Mouse (Mus musculus): ENCODE measurements around the gene Acin1.

Gene Acin1

DNA sequence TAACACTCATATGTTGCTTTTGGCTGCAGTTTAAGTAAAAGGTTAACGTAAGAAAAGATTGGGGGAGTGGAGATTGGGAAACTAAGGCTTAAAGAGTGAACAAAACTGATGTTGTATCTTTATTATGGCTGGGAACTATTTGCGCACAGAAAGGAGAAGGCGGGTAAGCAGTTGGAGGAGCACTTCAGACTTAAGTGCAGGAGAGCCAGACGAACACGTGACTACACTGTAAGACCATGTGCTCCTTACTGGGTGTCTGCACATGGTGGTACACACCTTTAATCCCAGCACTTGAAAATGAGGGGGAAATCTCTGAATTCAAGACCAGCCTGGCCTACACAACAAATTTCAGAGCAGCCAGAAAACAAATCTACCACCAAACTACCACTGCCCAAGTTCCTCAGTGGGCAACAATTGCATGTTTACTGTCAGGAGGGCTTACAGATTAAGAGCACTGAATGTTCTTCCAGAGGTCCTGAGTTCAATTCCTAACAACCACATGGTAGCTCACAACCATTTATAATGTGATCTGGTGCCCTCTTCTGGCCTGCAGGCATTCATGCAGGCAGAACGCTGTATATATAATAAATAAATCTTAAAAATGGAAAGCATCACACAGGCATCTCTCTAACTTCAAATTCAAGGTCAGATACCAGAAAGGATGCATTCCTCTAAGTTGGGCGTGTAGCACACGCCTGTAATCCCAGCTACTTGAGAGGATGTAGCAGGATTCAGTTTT lies 39.7 kb downstream of the Acin1 start:
- in situ Hi-C loops (cut with MboI; ENCODE audit: unreplicated experiment in 2 of 2) = loop anchor here (5.0 to 25.0 kb wide), 5 partner anchors 122 to 590 kb away; partner anchors contain the start of gene Mrpl52 (in 1 of the 2)

GRCm38 (mm10) chr14:54646455-54646854 lies 40.3 kb downstream of the Acin1 start:
- in situ Hi-C loops (cut with MboI; ENCODE audit: unreplicated experiment in 2 of 2) = loop anchor here (5.0 to 25.0 kb wide), 5 partner anchors 122 to 589 kb away; partner anchors contain the start of gene Mrpl52 (in 1 of the 2)

- in situ Hi-C loops (cut with MboI; ENCODE audit: unreplicated experiment in 2 of 2) = loop anchor here (10.0 to 25.0 kb wide), 3 partner anchors 119 to 582 kb away; partner anchors contain the start of gene Mrpl52 (in 1 of the 2)
Observed at GRCm38 (mm10) chr14:54644294-54644693, 42.4 kb downstream of the Acin1 start.

GRCm38 (mm10) chr14:54643011-54643410 lies 43.7 kb downstream of the Acin1 start:
- in situ Hi-C loops (cut with MboI; ENCODE audit: unreplicated experiment in 2 of 2) = loop anchor here (10.0 to 25.0 kb wide), 3 partner anchors 118 to 581 kb away; partner anchors contain the start of gene Mrpl52 (in 1 of the 2)

DNA sequence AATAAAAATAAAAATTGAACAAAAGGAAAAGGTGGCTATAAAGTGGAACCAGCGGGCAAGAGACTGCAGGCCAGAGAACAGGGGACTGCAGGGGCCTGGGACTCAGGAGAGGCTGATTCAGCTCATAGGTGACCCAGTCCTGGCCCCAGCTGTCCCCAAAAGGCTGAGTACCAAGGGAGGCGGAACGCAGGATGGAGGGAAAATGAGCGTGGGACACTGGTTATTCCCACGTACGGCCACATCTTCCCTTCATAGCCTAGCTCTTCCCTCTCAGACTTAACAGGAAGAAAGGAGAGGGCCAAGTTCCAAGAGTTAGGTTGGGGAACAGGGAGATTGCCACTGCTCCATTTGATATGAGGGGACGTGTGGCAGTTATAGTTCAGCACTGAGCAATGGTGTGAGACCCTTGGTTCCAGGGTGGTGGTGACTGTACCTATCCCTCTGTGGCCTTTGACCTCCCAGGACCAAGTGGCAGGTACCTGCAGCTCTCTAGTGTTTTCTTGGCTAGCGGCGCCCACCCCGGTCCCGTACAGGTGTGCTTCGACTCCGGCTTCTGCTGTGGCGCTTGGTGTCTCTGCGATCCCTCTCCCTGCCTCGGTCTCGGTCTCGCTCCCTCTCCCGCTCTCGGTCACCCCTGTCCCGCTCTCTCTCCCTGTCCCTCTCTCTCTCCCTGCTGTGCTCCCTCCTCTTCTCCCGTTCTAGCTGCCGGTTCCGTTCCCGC lies 44.3 kb downstream of the Acin1 start:
- in situ Hi-C loops (cut with MboI; ENCODE audit: unreplicated experiment in 2 of 2) = loop anchor here (10.0 to 25.0 kb wide), 3 partner anchors 118 to 580 kb away; partner anchors contain the start of gene Mrpl52 (in 1 of the 2)

DNA sequence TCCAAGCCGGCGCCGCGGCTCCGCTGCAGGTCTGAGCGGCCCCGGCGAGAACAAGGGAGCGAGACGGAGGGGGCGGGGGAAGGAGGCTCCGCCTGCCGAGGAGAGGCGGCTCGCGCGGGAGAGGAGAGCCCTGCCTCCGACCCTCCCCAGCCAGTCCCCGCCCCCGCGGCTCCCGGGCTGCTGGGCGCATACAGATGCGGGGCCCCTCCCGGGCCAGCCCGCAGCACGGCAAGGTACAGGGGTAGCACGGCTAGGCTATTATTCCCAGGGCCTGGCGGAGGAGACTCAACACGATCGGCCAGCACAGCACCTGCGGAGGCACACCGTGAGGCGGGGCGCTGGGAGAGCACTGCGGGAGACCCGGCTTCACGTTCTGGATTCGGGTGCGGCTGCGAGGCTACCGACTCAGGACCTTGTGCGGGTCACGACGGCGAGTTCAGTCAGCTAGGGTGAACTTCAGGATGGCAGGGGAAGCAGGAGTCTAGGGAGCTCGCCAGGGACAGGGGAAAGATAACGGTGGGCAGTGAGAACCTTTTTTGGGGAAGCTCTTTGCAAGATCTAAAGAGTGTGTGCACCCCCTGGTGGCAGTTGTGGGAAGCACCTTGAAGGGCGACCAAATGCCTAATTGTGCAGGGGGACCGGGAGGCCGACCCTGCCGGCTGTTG lies 45.3 kb downstream of the Acin1 start, which contains the start of gene Cdh24:
TSS of gene Cdh24 (minus strand) at position 60 of the 665 bp plus-strand sequence.
- in situ Hi-C loops (cut with MboI; ENCODE audit: unreplicated experiment in 2 of 2) = loop anchor here (10.0 to 25.0 kb wide), 3 partner anchors 117 to 579 kb away; partner anchors contain the start of gene Mrpl52 (in 1 of the 2)

DNA sequence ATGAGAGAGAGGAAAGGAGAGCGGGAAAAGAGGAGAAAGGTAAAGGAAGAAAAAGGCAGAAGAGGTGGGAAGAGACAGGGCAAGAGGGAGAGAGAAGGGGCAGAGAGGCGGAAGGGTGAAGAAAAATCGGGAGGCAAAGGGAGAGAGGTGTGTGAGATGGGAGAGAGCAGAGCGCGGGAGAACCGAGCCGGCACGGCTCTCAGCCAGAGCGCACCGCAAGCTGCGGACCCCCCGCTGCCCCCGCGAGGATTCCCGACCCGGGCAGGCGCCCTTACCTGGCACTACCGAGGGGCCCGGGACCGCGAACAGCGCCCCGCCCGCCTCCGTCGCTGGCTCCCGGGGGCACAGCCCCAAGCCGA lies 45.8 kb downstream of the Acin1 start, which contains the start of gene Gm17606:
TSS of gene Gm17606 (plus strand) at position 7 of the 359 bp plus-strand sequence.
- in situ Hi-C loops (cut with MboI; ENCODE audit: unreplicated experiment in 2 of 2) = loop anchor here (10.0 to 25.0 kb wide), 3 partner anchors 116 to 579 kb away; partner anchors contain the start of gene Mrpl52 (in 1 of the 2)

DNA sequence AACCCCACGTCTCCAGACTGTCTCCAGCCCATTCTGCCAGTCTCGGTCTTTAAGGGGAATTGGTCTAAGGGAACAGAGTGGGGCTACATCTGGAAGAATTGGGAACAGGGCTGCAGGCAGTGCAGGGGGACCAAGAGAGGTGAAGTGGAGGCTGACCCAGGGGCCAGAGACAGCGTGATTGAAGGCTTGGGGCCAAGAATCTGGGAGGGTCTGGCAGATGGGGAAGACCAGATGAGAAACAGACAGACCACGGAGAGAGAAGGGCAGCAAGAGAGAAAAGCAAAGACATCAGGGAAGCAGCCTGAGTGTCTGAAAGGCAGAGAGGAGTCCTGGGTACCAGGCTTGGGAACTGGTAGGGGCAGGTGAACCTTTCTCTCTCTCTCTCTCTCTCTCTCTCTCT lies 46.6 kb downstream of the Acin1 start:
- in situ Hi-C loops (cut with MboI; ENCODE audit: unreplicated experiment in 2 of 2) = loop anchor here (10.0 to 25.0 kb wide), 3 partner anchors 115 to 578 kb away; partner anchors contain the start of gene Mrpl52 (in 1 of the 2)

DNA sequence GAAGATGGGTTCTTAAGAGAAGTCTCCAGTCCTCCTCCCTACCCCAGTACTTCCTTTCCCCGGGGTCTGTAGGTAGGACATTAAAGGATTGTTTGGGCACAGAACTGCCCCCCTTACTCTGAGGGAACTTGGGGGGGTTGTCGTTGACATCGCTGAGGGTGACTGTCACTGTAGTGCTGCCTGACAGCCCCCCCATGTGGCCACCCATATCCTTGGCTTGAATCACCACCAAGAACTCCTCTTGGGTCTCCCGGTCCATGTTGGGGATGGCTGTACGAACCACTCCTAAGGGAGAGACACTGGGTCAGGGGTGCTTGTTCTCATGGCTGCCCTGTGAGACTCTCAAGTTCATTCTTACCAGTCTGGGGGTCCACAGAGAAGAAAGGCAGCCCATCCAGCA lies 48.5 kb downstream of the Acin1 start:
- in situ Hi-C loops (cut with MboI; ENCODE audit: unreplicated experiment in 2 of 2) = loop anchor here (5.0 to 25.0 kb wide), 2 partner anchors 66 to 576 kb away; no protein-coding TSS in a partner anchor

DNA sequence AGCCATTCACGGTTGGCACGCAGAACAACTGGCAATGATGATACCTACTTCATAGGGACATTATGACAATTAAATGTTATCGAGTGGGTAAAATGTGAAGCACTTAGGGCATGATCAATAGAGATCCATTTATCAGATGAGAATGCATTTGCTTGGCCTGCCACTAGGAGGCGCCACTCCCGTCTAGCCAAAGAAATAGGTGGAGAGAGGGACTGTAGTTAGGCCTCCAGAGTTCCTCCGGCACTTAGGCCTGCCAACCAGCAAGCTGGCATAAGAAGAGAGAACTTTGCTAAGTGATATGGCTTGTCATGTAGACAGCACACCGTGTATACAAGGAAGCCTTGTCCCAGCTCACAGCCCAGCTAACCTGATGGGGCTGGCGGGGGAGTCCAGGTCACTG lies 49.8 kb downstream of the Acin1 start:
- in situ Hi-C loops (cut with MboI; ENCODE audit: unreplicated experiment in 2 of 2) = loop anchor here (5.0 to 25.0 kb wide), 2 partner anchors 65 to 575 kb away; no protein-coding TSS in a partner anchor

DNA sequence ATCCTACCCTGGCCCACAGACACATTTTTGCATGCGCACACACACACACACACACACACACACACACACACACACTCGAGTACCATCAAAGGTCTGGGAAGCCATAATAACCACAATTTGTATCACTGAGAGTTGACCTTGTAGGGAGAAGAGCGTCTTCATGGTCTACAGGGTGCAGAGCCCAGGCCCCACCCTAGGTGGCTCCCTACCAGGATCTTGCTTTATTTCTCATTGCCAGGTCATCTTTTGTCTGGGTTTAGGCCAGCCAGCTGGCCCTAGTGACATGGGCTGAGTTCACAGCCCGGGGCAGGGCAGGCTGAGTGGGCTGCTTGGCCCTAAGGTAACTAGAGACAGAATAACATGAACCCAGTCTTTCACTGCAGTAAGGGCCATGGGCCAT lies 52.5 kb downstream of the Acin1 start:
- in situ Hi-C loops (cut with MboI; ENCODE audit: unreplicated experiment in 2 of 2) = loop anchor here in 1 of 2 experiments (25.0 kb wide), 1 partner anchor 572 kb away; no protein-coding TSS in a partner anchor

DNA sequence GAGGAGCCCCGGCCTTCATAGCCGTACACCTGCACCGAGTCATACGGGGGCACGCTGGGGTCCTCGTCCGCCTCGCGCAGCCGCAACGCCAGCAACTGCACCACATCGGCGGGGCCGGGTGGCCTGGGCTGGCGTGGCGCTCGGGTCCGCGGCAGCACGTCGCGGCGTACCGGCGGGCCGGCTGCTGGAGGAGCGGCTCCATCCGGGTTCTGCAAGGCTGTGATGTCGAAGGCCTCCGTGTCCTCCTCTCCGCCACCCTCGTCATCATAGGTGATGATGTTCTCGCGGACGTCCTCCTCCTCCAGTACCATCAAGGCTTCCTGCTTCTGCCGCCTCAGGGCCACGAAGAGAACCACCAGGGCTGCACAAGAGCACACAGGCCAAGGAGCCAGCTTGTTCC lies 54.5 kb downstream of the Acin1 start:
- in situ Hi-C loops (cut with MboI; ENCODE audit: unreplicated experiment in 2 of 2) = loop anchor here in 1 of 2 experiments (25.0 kb wide), 1 partner anchor 570 kb away; no protein-coding TSS in a partner anchor

- in situ Hi-C loops (cut with MboI; ENCODE audit: unreplicated experiment in 2 of 2) = loop anchor here in 1 of 2 experiments (25.0 kb wide), 1 partner anchor 569 kb away; no protein-coding TSS in a partner anchor
Observed at GRCm38 (mm10) chr14:54631240-54631599, 55.5 kb downstream of the Acin1 start.

DNA sequence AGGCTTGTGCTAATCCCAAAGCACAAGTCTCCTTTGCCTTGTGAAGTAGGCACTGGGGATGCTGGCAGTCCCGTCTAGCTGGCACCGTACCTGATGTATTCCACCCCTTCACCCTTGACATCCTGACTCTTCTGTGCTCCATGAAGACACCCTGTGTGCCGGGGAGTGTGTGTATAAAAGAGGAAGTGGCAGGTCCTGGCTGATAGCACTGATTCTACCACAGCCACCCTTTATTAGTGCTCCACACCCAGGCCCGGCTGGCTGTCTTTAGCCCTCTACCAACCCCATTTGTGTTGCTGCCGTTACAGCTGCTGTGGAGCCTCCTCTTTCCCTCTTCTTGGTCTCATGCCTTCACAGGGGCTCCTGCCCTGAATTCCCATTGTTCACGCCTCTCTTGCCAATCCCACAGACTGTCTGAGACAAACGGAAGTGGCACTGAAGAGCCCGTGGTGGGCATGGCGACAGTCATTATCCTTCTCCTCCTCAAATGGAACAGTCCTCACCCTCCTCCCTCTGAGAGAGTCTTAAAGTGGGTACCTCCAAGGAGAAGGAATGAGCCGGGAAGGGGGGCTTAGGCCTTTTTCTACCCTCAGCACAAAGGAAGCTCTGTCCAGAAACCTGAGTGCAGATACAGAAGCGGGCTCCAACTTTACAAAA lies 56.0 kb downstream of the Acin1 start:
- in situ Hi-C loops (cut with MboI; ENCODE audit: unreplicated experiment in 2 of 2) = loop anchor here in 1 of 2 experiments (25.0 kb wide), 1 partner anchor 568 kb away; no protein-coding TSS in a partner anchor

- in situ Hi-C loops (cut with MboI; ENCODE audit: unreplicated experiment in 2 of 2) = loop anchor here in 1 of 2 experiments (25.0 kb wide), 1 partner anchor 567 kb away; no protein-coding TSS in a partner anchor
Observed at GRCm38 (mm10) chr14:54629797-54630196, 56.9 kb downstream of the Acin1 start.

DNA sequence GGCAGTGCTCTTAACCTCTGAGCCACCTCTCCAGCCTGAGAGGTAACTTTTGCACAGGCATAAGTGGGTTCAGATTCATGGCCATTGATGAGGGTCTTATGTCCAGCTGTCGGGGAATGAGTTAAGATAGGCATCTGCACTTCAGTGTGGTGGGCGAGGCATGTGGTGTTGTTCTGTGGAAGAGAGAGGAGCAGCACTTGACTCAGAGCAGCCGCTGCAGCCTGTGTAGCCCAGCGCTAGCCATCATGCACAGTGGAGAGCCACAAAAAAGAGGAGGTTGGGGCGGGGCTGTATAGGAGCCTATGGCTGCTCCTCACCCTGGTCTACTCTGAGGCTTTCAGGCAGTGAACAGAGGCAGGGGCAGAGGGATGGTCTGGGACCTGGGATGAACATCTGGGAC lies 58.6 kb downstream of the Acin1 start:
- in situ Hi-C loops (cut with MboI; ENCODE audit: unreplicated experiment in 2 of 2) = loop anchor here in 1 of 2 experiments (25.0 kb wide), 1 partner anchor 566 kb away; no protein-coding TSS in a partner anchor

- in situ Hi-C loops (cut with MboI; ENCODE audit: unreplicated experiment in 2 of 2) = loop anchor here in 1 of 2 experiments (25.0 kb wide), 1 partner anchor 563 kb away; no protein-coding TSS in a partner anchor
Observed at GRCm38 (mm10) chr14:54624976-54625375, 61.8 kb downstream of the Acin1 start.

DNA sequence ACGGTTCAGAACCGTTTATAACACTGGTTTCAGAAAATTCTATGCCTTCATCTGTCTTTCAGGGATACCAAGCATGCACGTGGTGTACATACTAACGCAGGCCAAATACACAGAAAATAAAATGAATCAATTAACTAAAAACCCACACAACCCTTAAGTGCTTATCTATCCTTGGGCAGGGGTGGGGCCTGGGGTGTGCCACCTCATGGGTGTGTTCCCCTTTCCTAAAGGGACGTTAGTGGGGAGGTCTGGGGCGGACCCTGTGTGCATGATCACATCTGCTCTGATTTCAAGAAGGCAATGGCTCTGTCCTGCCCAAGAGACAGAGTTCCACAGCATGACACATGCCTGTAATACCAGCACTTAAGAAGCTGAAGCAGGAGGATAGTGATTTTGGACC lies 63.4 kb downstream of the Acin1 start:
- in situ Hi-C loops (cut with MboI; ENCODE audit: unreplicated experiment in 2 of 2) = no loop called here

GRCm38 (mm10) chr14:54621133-54621532 lies 65.6 kb downstream of the Acin1 start, which contains the start of gene Psmb11:
Psmb11 (plus strand) TSS chr14:54621433.
- in situ Hi-C loops (cut with MboI; ENCODE audit: unreplicated experiment in 2 of 2) = no loop called here

All from v-Abl transformed pro-B cells (cell line).